Mouse (Mus musculus): ENCODE measurements at regions not wholly inside any gene's neighbourhood (a gene's known extent, or its start where the extent isn't known, plus 50 kb on each side); places are given as distances from the start of the nearest gene placed in this dataset.
A peak's percentile ranks its signal among the peaks of the same experiment; 100 is the strongest.
"Not testable (repeated sequence)": the region's sequence is repeated elsewhere in the genome, so short reads cannot be mapped to it uniquely, and the experiment has no call there.

DNA sequence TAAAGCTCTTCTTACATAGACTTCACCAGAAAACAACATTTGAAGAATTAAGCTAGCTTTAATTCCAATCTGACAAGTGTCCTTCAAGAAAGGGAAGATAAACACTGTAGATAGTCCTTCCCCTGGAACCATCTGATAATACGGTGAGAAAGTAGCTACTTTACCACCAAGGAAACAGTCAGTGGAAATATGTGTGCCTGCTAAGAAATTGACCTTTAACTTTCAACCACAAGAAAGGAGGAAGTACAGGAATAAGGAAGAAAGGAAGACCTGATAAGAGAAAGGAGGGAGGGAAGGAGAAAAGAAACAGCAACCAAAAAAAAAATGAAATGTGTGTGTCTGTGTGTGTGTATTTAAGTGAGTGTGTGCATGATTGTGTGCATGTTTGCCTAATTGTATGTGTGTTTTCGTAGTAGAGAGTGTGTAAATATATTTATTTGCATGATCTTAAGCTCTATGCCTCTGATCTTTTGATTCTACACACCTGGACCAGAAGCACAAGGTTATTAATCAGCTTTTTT lies 831.3 kb downstream of the Pla2g4a start:
- no peak for DNase-seq

DNA sequence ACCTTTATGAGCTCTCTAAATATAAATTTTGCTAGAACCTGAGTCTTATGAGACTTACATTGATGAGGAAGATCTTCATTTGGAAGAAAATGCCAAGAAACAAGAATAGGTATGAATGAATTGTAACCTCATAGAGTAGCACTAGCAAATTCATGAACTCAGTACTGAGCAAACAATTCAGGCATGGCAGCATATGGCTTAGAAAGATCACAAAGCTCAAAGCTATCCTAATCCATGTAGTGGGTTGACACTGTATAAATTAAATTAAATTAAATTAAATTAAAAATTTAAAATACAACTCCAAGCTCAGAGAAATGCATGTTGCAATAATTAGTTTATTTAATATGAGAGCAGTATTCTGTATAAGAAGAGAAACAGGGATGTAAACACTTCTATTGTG lies 832.0 kb downstream of the Pla2g4a start:
- DNase-seq: no peak

- no peak for DNase-seq
These were observed 833.4 kb downstream of the Pla2g4a start for GRCm38 (mm10) chr1:149127709-149128108.

- peak; percentile 1 for DNase-seq
These were observed 857.7 kb downstream of the Pla2g4a start for GRCm38 (mm10) chr1:149103396-149103795.

DNA sequence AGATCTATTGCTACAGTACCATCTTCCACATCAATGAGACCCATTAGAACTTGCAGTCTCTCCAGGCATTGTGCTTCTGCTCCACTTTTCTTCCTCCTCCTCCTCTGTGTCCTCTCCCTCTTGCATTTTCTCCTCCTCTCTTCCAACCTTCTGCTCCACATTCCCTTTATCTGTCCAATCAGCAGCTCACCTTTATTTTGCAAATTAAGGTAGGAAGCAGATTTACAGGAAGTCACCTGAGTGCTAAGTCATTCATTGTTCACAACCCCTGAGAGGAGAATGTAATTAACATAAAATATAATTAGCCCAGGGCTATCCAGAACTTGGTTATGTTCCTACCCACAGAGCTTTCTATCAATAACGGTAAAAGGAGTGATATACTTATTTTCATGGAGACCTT lies 863.7 kb downstream of the Pla2g4a start:
- DNase-seq: no peak

- DNase-seq: no peak
These were observed 886.4 kb downstream of the Pla2g4a start for GRCm38 (mm10) chr1:149074681-149075080.

DNA sequence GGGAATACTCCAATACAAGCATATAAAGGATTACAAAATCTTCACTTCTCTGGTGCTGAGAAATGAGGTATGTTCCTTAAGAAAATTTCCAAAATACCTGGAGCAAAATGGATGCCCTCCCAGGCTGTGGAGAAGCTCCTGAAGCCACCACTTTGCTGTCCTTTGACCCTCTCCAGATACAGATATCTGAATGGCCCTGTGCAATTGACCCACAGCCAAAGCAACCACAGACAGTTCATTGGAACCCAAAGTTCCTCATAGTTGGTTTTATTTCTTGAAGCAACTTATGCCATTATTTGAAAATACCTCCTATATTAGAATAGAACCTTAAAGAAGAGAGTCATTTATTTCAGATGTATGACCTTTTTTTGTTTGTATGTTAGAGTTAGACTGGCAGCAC lies 891.5 kb downstream of the Pla2g4a start:
- no peak for DNase-seq

GRCm38 (mm10) chr1:149063011-149063410 lies 898.1 kb downstream of the Pla2g4a start:
- DNase-seq: not testable (repeated sequence)

DNA sequence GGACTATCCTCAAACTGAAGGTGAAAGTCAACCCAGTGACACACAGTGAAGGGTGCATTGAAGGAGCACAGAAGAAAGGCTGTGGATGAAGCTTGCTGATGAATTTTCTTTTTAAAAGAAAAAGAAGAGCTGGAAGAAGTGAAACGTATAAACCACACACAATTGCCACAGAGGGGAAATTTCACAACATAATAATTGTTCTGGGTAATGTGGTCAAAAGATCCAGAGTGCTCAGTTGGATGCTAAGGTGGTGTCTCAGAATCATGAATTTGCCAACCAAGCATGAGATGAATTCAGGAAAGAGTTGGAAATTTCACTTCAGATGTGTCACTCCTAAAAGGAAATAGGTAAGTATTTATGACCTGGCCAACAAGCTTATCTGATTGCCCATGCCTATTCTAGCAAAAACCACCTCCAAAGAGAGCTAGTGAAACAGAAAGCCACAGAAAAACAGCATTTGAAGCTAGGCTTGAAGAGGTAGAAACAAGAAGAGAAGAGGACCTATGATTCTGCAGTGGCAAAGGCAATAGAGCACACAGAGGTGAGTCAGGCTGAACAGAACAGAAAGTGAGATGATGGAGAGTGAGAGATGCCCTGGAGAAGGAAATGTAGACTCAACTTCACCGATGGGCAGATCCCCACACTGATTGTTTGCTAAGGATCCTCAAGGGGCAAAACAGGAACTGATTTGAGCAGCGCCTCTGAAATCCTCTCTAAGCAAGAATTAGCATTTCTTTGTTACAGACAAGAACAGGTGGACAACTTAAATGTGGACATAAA lies 922.7 kb downstream of the Pla2g4a start:
- DNase-seq: no peak

GRCm38 (mm10) chr1:149028316-149028715 lies 932.8 kb downstream of the Pla2g4a start:
- peak; percentile 1 for DNase-seq

DNA sequence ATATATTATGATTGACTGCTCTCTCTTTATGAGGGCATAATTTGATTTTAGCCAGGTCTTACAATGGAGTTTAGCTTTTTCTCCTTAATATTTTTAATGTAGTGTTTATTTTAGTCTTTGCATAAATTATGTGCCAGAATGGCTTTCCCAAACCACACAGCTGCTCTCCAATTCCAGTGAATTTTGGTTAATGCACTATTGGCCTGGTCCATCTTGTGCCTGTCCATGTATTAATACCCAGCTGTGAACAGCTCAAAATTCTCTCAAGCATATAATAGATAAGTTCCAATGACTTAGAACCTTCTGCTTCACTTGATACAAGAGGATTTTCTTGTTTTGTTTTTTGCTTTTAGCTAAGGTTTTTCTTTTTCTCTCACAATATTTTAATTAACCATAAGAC lies 939.4 kb downstream of the Pla2g4a start:
- no peak for DNase-seq

DNA sequence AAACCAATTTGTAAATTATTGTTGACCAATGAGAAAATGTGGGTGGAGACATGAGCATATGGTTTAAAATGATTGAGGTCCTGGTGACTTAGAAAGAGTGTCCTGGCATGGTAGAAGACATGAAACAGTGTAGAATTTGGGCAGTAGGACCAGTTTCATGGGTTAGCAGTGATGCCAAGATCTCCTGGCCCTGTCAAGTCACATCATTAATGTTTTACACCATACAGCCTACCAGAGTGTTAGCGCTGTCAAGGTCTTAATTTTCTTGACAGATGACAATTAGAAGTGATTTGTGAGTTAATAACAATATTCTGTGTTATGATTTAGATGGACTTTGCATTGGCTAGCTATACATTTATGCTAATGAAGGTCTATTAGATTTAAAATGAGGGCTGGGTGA lies 939.8 kb downstream of the Pla2g4a start:
- no peak for DNase-seq

GRCm38 (mm10) chr1:149014559-149014958 lies 946.5 kb downstream of the Pla2g4a start:
- DNase-seq: no peak

DNA sequence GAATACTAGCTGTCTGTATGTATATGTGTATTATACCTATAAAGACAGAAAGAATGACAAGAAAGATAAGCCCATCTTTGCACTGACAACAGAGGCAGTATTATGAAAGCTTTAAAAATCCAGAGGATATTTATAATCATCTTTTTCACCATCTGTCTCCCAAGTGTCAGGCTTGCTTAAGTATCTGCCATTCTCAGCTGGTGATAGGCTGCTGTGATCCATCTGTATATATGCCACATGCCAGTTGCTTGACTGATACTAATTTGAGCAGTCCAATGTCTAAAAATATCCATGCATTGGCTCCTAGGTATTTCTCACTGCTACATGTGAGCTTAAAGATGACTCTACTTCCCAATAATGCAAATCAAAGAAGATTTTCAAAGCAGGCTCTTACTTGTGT lies 950.3 kb downstream of the Pla2g4a start:
- DNase-seq: no peak

DNA sequence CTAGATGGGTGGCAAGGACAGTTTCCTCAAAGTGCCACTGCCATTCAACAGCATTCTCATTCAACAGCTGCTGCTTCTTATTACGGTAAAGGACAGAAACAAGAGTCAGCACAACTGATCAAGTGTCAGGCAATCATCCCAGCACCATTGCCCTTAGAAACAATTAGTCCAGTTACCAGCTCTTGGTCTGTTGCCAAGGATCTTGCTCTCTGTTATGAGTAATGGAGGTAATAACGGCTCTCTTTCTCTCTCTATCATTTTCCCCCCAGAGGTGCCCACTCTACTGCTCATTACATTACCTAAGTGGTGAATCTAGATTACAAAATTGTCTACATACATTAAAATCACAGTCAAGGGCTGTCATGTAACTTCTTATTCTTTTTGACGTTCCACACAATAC lies 961.0 kb downstream of the Pla2g4a start:
- DNase-seq: no peak

- DNase-seq: peak; percentile 6
These were observed 967.5 kb downstream of the Pla2g4a start for GRCm38 (mm10) chr1:148993586-148993985.

DNA sequence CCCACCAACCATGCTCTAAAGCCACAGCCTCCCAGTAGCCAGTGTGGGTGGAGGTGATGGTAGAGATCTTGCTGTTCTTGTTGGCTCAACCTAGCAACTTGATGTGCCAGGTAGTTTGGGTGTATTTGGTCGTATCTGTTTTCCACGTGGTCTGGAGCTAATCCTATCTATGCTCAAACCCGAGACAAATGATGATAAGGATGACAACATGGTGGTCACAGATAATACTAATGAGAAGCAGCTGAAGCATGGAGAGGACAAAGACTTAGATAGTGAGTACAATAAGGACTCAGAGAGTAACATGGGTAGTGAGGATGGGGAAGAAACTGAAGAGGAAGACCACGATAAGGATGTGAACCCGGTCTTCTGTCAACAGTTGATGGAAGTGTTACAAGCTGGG lies 983.7 kb downstream of the Pla2g4a start:
- DNase-seq: no peak

GRCm38 (mm10) chr1:148965358-148965757 lies 995.7 kb downstream of the Pla2g4a start:
- no peak for DNase-seq

DNA sequence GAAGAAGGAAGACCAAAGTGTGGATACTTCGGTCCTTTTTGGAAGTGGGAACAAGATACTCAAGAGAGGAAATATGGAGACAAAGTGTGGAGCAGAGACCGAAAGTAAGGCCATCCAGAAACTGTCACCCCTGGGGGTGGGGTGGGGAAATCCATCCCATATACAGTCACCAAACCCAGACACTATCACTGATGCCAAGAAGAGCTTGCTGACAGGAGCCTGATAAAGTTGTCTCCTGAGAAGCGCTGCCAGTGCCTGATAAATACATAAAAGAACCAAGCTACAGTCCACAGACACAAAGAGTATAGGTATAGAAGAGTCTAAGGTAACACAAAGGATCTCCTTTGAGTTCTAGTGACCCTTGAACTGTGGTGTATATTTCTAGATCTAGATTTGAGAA lies 1026.7 kb downstream of the Pla2g4a start:
- DNase-seq: no peak

DNA sequence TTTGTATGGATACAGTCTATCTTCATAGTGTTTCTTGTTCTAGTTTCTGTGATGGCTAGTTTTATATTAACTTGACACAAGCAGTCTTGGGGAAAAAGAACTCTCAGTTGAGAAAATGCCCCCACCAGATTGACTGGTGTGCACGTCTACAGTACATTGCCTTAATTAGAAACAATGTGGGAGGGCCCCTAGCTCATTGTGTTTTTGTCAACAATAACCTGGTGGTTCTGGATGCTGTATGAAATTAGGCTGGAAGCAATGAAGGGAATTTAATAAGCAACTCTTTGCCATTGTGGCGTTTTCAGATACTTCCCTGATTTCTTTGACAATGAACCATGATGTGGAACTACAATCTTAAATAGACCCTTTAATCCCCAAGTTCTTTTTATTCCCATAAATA lies 1036.6 kb downstream of the Pla2g4a start:
- DNase-seq: no peak

- DNase-seq: no peak
These were observed 1044.0 kb downstream of the Pla2g4a start for GRCm38 (mm10) chr1:148917062-148917461.

- DNase-seq: no peak
These were observed 1048.3 kb downstream of the Pla2g4a start for GRCm38 (mm10) chr1:148912819-148913218.

GRCm38 (mm10) chr1:148904067-148904466 lies 1057.0 kb downstream of the Pla2g4a start:
- DNase-seq: no peak

GRCm38 (mm10) chr1:148903093-148903492 lies 1058.0 kb downstream of the Pla2g4a start:
- DNase-seq: no peak
